ENCODE assay signal across 17 mouse cellular contexts in genomic region chr4:58643371-58643770, GRCm38 (mm10).
DNase-seq lines count a peak whose midpoint lies in the region; ATAC-seq and TF ChIP-seq lines count a peak whose summit lies in the region.
"Had no signal": no experiment of that assay in that cellular context is flagged by ENCODE, and none has a peak within 500 bp of the region (broad histone marks: within the 10 kb centered on the region; RNA-seq: fewer than 3 reads in every experiment).

No protein-coding gene starts in this region.

- peak; percentile 87 for DNase-seq in heart, adult 11 months
- DNase-seq in heart, adult 2 months: no peak
- peak; percentile 1 for DNase-seq in right cerebral cortex, adult 18-20 months
- no peak for DNase-seq in right cerebral cortex, postnatal 14 days
- no peak for DNase-seq in stomach, postnatal 0 days (ENCODE audit: low spot score)
- DNase-seq in adrenal gland, postnatal 10 days: no peak
- DNase-seq in spleen, postnatal 14 days (ENCODE audit: low spot score in 2 of 2): no peak
- DNase-seq: cerebellum, adult 11-12 months; layer of hippocampus, postnatal 36 days; left cerebral cortex, postnatal 4 days; lung, adult 18-20 months; retina, postnatal 1 day; thymus, postnatal 14 days had no signal

- H3K4me2 ChIP-seq in stomach, postnatal 0 days (replicated peaks; ENCODE audit: low read depth): no peak overlapping the region
- H3K4me2 ChIP-seq: neural tube, embryonic 13.5 days; stomach, embryonic 15.5 days had no signal

- H3K79me2 ChIP-seq in heart, adult 2 months (replicated peaks; ENCODE audit: control insufficient read depth, insufficient read depth, low read length): no peaks in the 10 kb centered on the region

- no peak overlapping the region for H3K4me3 ChIP-seq in heart, adult 2 months
- H3K4me3 ChIP-seq in stomach, postnatal 0 days (ENCODE audit: low read depth, low read length): no peak overlapping the region
- H3K4me3 ChIP-seq: erythroblast, embryonic 14.5 days; neural tube, embryonic 13.5 days; stomach, embryonic 15.5 days had no signal

- H3K27ac ChIP-seq in heart, adult 2 months: no peak overlapping the region
- no peak overlapping the region for H3K27ac ChIP-seq in stomach, postnatal 0 days (replicated peaks)
- H3K27ac ChIP-seq: neural tube, embryonic 13.5 days; stomach, embryonic 15.5 days had no signal

- no peak for TF ChIP-seq POLR2A in heart, adult 2 months (IDR thresholded peaks at IDR 0.05; ENCODE audit: insufficient read depth, low read depth, low read length)

- TF ChIP-seq EP300 in heart, adult 2 months (IDR thresholded peaks at IDR 0.05; ENCODE audit: insufficient read depth, low read depth, low read length): no peak
- TF ChIP-seq EP300 in stomach, postnatal 0 days (optimal IDR thresholded peaks at IDR 0.05): no peak

- 30% methylated on average over 4 of the region's 4 CpGs for WGBS in heart, adult 2 months
- WGBS in stomach, postnatal 0 days: 51% methylated on average over 4 of the region's 4 CpGs

- no peaks in the 10 kb centered on the region for H3K36me3 ChIP-seq in heart, adult 2 months (ENCODE audit: control insufficient read depth, insufficient read depth, low read length)
- H3K36me3 ChIP-seq in stomach, postnatal 0 days (ENCODE audit: control insufficient read depth, insufficient read depth, low read length): no peaks in the 10 kb centered on the region
- H3K36me3 ChIP-seq: neural tube, embryonic 13.5 days; stomach, embryonic 15.5 days had no signal

- peaks cover 1% of the 10 kb centered on the region; the same call in 1 of the 2 replicates for H3K4me1 ChIP-seq in heart, adult 2 months (ENCODE audit: control insufficient read depth, insufficient read depth, low read length)
- no peaks in the 10 kb centered on the region for H3K4me1 ChIP-seq in stomach, postnatal 0 days (replicated peaks; ENCODE audit: control insufficient read depth, insufficient read depth)
- H3K4me1 ChIP-seq: neural tube, embryonic 13.5 days; stomach, embryonic 15.5 days had no signal

- H3K9me3 ChIP-seq in stomach, postnatal 0 days (ENCODE audit: control insufficient read depth, low read length): no peaks in the 10 kb centered on the region
- H3K9me3 ChIP-seq: neural tube, embryonic 13.5 days; stomach, embryonic 15.5 days had no signal

- no peak overlapping the region for H3K9ac ChIP-seq in heart, adult 2 months (ENCODE audit: low read depth, low read length)
- H3K9ac ChIP-seq in stomach, postnatal 0 days (ENCODE audit: low read length): no peak overlapping the region
- H3K9ac ChIP-seq: neural tube, embryonic 13.5 days; stomach, embryonic 15.5 days had no signal

- TF ChIP-seq CTCF in heart, adult 2 months (IDR thresholded peaks at IDR 0.05): no peak
- TF ChIP-seq CTCF in stomach, postnatal 0 days (IDR thresholded peaks at IDR 0.05; ENCODE audit: low read depth): 0 out of 2 replicates have a peak, but pooled peaks have one; percentile 21

- intact Hi-C loops in heart, adult 2 months (cut with DNase I): no loop called here

- H3K27me3 ChIP-seq in heart, adult 2 months (ENCODE audit: control insufficient read depth, insufficient read depth, low read length): no peaks in the 10 kb centered on the region
- no peaks in the 10 kb centered on the region for H3K27me3 ChIP-seq in stomach, postnatal 0 days (ENCODE audit: control insufficient read depth, insufficient read depth, low read length)
- H3K27me3 ChIP-seq: neural tube, embryonic 13.5 days; stomach, embryonic 15.5 days had no signal

- 0 out of 2 replicates have a peak, but pooled peaks have one; percentile 23 for ATAC-seq in granulocyte monocyte progenitor cell, adult 5-6 weeks (replicated peaks; ENCODE audit: poor library complexity, severe bottlenecking)
- ATAC-seq in stomach, postnatal 0 days (ENCODE audit: low FRiP score, low TSS enrichment): no peak

Comparison
In these comparisons a context has a peak if more than half of its experiments do, and no peak if none do; other contexts are left out.
1. DNase-seq: peak in heart, adult 11 months (single experiment) and right cerebral cortex, adult 18-20 months (single experiment); none in heart, adult 2 months (0 of 2), right cerebral cortex, postnatal 14 days (single experiment), stomach, postnatal 0 days (single experiment), adrenal gland, postnatal 10 days (single experiment) and spleen, postnatal 14 days (0 of 2).